ENCODE assay signal across 8 mouse cellular contexts in genomic region chr1:75445751-75446611, GRCm38 (mm10). TPM values are rescaled to one million over a fixed set of nuclear protein-coding genes. Genes with fewer than 3 reads are reported as not detected.
DNase-seq lines count a peak whose midpoint lies in the region; ATAC-seq lines count a peak whose summit lies in the region.

No protein-coding gene starts in this region.

- DNase-seq in layer of hippocampus, adult 11-12 months (ENCODE audit: low spot score), result peak; percentile 81
- no peak for DNase-seq in layer of hippocampus, adult 9-10 months (ENCODE audit: low spot score)
- DNase-seq in gastrocnemius, postnatal 14 days, result peak; percentile 83
- peak; percentile 79 for DNase-seq in induced T-regulatory cell, adult 2 months (ENCODE audit: low read depth)
- peak; percentile 58 to 68 for DNase-seq in left cerebral cortex, postnatal 36 days (ENCODE audit: low spot score in 2 of 2)
- DNase-seq in mesoderm, embryonic 11.5 days (ENCODE audit: low read depth, low spot score), result peak; percentile 87
- peak; percentile 53 for DNase-seq in spleen, adult 12 weeks (ENCODE audit: low spot score)

- ATAC-seq in common myeloid progenitor, adult 5-6 weeks (replicated peaks; ENCODE audit: low read depth, poor library complexity, severe bottlenecking), result peak; percentile 53

- intact Hi-C loops in gastrocnemius, postnatal 14 days (cut with DNase I; ENCODE audit: low total_unique reads), result loop anchor here (2.0 kb wide), 1 partner anchor 21 kb away; no protein-coding TSS in a partner anchor
- intact Hi-C loops in left cerebral cortex, postnatal 36 days (cut with DNase I), result loop anchor here (1.0 to 5.0 kb wide), 3 partner anchors 13 to 104 kb away; no protein-coding TSS in a partner anchor

RNA-seq across cellular contexts. Expression of gene Asic4, which starts 4.3 kb away (rescaled TPM):
- not detected in 2 replicates for total RNA-seq in common myeloid progenitor, adult 5-6 weeks (2017)
- total RNA-seq in gastrocnemius, postnatal 14 days (2021), result not detected
- 10 to 100 TPM; 13.2 to 15.7 TPM for total RNA-seq in left cerebral cortex, postnatal 36 days (2021)

RNA-seq across cellular contexts. Expression of gene Gmppa, which starts 10.3 kb away (rescaled TPM):
- total RNA-seq in common myeloid progenitor, adult 5-6 weeks (2017), result 61.7 and 73.9 TPM in 2 replicates
- total RNA-seq in gastrocnemius, postnatal 14 days (2021), result 10 to 100 TPM; 34.5 to 38.7 TPM
- total RNA-seq in left cerebral cortex, postnatal 36 days (2021), result 10 to 100 TPM; 50.0 to 59.0 TPM

RNA-seq across cellular contexts. Expression of gene Chpf, which starts 33.1 kb away (rescaled TPM):
- total RNA-seq in common myeloid progenitor, adult 5-6 weeks (2017), result 0.92 and 2.1 TPM in 2 replicates
- 10 to 100 TPM; 14.9 to 20.7 TPM for total RNA-seq in gastrocnemius, postnatal 14 days (2021)
- 10 to 100 TPM; 75.3 to 86.3 TPM for total RNA-seq in left cerebral cortex, postnatal 36 days (2021)

RNA-seq across cellular contexts. Expression of gene Tmem198, which starts 33.4 kb away (rescaled TPM):
- total RNA-seq in common myeloid progenitor, adult 5-6 weeks (2017), result 0.32 TPM in 1 of 2 replicates, not detected in the other
- under 1 TPM; 0.09 to 0.25 TPM for total RNA-seq in gastrocnemius, postnatal 14 days (2021)
- total RNA-seq in left cerebral cortex, postnatal 36 days (2021), result 100 to 1,000 TPM in 1 of 2 experiments, 10 to 100 TPM in 1; 94.2 to 105 TPM

Comparison
In these comparisons a context has a peak if more than half of its experiments do, and no peak if none do; other contexts are left out.
1. RNA of gene Asic4, which starts 4.3 kb away (total RNA-seq): 13.2 to 15.7 TPM in left cerebral cortex, postnatal 36 days; not detected in gastrocnemius, postnatal 14 days and not detected in common myeloid progenitor, adult 5-6 weeks; every median in the first group is over 10 times any median in the second.